Mouse (Mus musculus): ENCODE measurements at regions not wholly inside any gene's neighbourhood (a gene's known extent, or its start where the extent isn't known, plus 50 kb on each side); places are given as distances from the start of the nearest gene placed in this dataset.

GRCm38 (mm10) chr13:69384767-69385166, 148.8 kb upstream of the Nsun2 start:
- TF ChIP-seq CTCF (IDR thresholded peaks at IDR 0.05; ENCODE audit: control insufficient read depth, insufficient read depth, insufficient replicate concordance, low read depth, low read length) (no peak), POLR2A (IDR thresholded peaks at IDR 0.05; ENCODE audit: control insufficient read depth, low read depth, low read length) (no peak)
